Mouse (Mus musculus) heart, embryonic 15.5 days (tissue): ENCODE results near the gene Scarb2. TPM values are rescaled to one million over a fixed set of nuclear protein-coding genes. Genes with fewer than 3 reads are reported as not detected.

Experiments used
- ATAC-seq: fragments of 200-750 bp; cut with Nextera tagmentation; replicated peaks from 2 replicates; pipeline ENCODE4 v1.8.0; 2017; ENCODE audit warnings: low read depth, moderate TSS enrichment; ENCODE audit not compliant: insufficient number of reproducible peaks, insufficient read depth, low FRiP score
- H3K27ac ChIP-seq: fragments of 300-500 bp; sonication (generic); 2 replicates; pipeline ENCODE4 v1.5.1; 2015; ENCODE audit warnings: mild to moderate bottlenecking, inconsistent platforms
- H3K27me3 ChIP-seq: fragments of 300-500 bp; sonication (generic); 2 replicates; pipeline ENCODE4 v1.6.1; 2015; ENCODE audit warnings: inconsistent platforms
- H3K36me3 ChIP-seq: fragments of 300-500 bp; sonication (generic); 2 replicates; pipeline ENCODE4 v1.6.1; 2015; ENCODE audit warnings: mild to moderate bottlenecking, inconsistent platforms
- H3K4me1 ChIP-seq: fragments of 300-500 bp; sonication (generic); replicated peaks from 2 replicates; pipeline ENCODE4 v1.6.1; 2015; ENCODE audit warnings: inconsistent platforms
- H3K4me2 ChIP-seq: fragments of 300-500 bp; sonication (generic); 2 replicates; pipeline ENCODE4 v1.6.1; 2015; ENCODE audit warnings: inconsistent platforms, mild to moderate bottlenecking, moderate library complexity
- H3K4me3 ChIP-seq: fragments of 300-500 bp; sonication (generic); 2 replicates; pipeline ENCODE4 v1.5.1; 2015; ENCODE audit warnings: mild to moderate bottlenecking, inconsistent platforms
- H3K9ac ChIP-seq: fragments of 300-500 bp; sonication (generic); 2 replicates; pipeline ENCODE4 v1.6.1; 2015; ENCODE audit warnings: mild to moderate bottlenecking, inconsistent platforms
- H3K9me3 ChIP-seq: fragments of 300-500 bp; sonication (generic); replicated peaks from 2 replicates; pipeline ENCODE4 v1.6.1; 2016; ENCODE audit warnings: inconsistent platforms
- WGBS: fragments of 180-500 bp; shearing (Covaris S2); methylation state at CpG from one replicate; pipeline ENCODE4 v1.1.7; 2015; ENCODE audit warnings: mixed read lengths; 5-methylcytosine and 5-hydroxymethylcytosine counted together
- polyA plus RNA-seq: library from polyadenylated mRNA; unstranded; fragments of >200 nt; fragmentation: Nextera tagmentation; extraction: Ambion mirVana; gene quantifications from 2 replicates; pipeline ENCODE4 v1.2.1, GENCODE M21; 2015

Gene Scarb2
- polyA plus RNA-seq, 1 experiment from 2014 or later, result 14.9 TPM

DNA sequence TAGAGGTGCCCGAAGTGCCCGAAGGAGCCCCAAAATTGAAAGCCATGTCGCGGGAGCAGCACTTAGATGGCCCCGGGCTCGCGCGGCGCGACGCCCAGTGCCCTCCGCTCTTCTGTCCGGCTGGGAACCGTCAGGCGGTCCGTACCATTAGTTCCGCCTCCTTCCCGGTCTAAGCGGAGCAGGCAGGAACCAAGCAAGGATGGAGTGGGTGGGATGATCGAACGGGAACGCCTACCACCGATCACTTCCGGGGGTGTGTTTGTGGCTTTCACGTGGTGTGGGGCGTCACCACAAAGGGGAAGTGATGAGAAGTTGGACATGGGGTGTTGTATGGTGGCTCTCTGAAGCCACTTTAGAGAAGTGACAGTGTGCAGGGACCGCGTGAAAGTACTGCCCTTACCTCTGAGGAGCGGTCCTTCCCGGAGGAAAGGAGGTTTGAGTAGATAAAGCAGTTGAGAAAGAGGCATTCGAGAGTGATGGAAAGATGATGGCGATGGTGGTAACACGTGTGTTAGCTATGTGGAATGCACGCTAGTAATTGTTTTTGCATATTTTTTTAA is 71.5 kb downstream of the Scarb2 start, which contains the start of gene Nup54:
Nup54 (minus strand) TSS at position 195 of the 560 bp plus-strand sequence.
- ATAC-seq, result peak; percentile 99
- Histone ChIP-seq H3K4me1 (peaks cover 15% of the 10 kb centered on the region), H3K27ac (peak within 1 kb of the TSS; percentile 91), H3K9me3 (no peaks in the 10 kb centered on the region), H3K4me3 (peak within 1 kb of the TSS; percentile 98), H3K36me3 (peaks cover 2% of the 10 kb centered on the region; the same call in 1 of the 2 replicates), H3K9ac (peak within 1 kb of the TSS; percentile 97), H3K4me2 (peak within 1 kb of the TSS; percentile 85), H3K27me3 (no peaks in the 10 kb centered on the region)
- under 1% methylated on average over 34 of the region's 34 CpGs for WGBS

DNA sequence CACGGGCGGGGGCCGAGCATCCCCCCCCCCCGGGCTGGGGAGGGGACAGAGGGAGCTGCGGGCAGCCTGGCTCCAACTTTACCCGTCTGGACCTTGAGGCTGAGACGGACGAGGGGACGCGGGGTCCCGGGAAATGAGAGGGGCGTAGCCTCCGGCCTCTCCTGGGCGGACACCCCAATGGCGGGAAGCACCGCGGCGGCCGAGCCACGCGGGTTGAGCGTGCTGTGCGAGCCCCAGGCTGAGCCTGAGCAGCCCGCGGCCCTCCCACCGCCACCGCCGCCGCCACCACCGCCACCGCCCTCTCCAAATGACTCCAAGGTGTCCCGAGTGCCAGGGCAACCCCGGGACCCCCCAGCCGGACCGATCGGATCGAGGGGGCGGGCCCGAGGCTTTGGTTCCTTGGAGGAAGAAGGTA is 72.1 kb downstream of the Scarb2 start:
- Histone ChIP-seq H3K4me3 (peak overlapping the region; percentile 98), H3K36me3 (peaks cover 3% of the 10 kb centered on the region; the same call in 1 of the 2 replicates), H3K4me2 (peak overlapping the region; percentile 85), H3K9me3 (no peaks in the 10 kb centered on the region), H3K4me1 (peaks cover 15% of the 10 kb centered on the region), H3K27me3 (no peaks in the 10 kb centered on the region), H3K9ac (peak overlapping the region; percentile 97), H3K27ac (peak overlapping the region; percentile 91)
- peak; percentile 65 for ATAC-seq
- WGBS, result 0% methylated on average over 39 of the region's 39 CpGs

DNA sequence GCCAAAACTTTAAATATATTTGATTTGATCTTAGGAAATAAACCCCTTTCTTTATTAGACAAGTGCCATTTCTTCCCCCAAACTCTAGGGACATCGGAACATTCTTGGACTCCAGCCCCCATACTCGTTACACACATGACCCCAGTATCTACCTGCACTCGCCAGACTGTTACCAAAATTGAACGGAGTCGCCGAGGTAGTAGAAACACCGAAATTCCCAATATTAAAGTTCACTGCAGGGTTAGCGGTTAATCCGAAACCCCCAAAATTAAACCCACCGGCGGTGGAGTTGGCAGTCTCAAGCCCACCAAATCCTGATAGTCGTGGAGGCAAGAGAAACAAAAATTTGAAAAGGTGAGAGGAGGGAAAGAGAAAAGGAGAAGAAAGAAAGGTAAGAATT is 72.6 kb downstream of the Scarb2 start:
- H3K36me3 ChIP-seq, result peaks cover 5% of the 10 kb centered on the region; the same call in 1 of the 2 replicates
- no peak for ATAC-seq
- WGBS, result under 1% methylated on average over 12 of the region's 12 CpGs
- no peaks in the 10 kb centered on the region for H3K9me3 ChIP-seq
- peak overlapping the region; percentile 91; the same call in 1 of the 2 replicates for H3K27ac ChIP-seq
- peaks cover 15% of the 10 kb centered on the region for H3K4me1 ChIP-seq
- peak overlapping the region; percentile 85 for H3K4me2 ChIP-seq
- H3K27me3 ChIP-seq, result no peaks in the 10 kb centered on the region
- H3K4me3 ChIP-seq, result peak overlapping the region; percentile 98
- peak overlapping the region; percentile 97 for H3K9ac ChIP-seq

DNA sequence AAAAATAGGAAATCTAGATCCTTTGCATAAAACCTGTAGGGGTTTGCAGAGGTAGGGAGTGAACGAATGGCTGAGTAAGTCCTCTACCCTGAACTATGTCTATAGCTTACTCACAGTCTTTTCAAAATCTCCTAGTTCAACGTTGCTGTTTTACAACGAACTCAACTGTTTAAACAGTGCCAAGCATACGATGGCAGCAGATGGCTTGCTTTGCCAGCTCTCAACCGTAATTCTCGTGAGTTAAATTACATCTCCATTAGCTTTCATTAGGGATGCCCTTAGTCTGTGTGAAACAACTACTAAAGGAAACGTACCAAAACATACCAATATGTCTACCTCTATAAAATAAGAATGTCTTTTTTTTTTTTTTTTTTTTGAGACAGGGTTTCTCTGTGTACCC is 75.0 kb downstream of the Scarb2 start:
- H3K27me3 ChIP-seq, result no peaks in the 10 kb centered on the region
- H3K4me2 ChIP-seq, result no peak overlapping the region
- ATAC-seq, result no peak
- H3K4me3 ChIP-seq, result no peak overlapping the region
- H3K9me3 ChIP-seq, result no peaks in the 10 kb centered on the region
- H3K36me3 ChIP-seq, result peaks cover 28% of the 10 kb centered on the region
- H3K4me1 ChIP-seq, result peaks cover 15% of the 10 kb centered on the region
- H3K27ac ChIP-seq, result no peak overlapping the region
- H3K9ac ChIP-seq, result no peak overlapping the region
- 85% methylated on average over 7 of the region's 7 CpGs for WGBS

DNA sequence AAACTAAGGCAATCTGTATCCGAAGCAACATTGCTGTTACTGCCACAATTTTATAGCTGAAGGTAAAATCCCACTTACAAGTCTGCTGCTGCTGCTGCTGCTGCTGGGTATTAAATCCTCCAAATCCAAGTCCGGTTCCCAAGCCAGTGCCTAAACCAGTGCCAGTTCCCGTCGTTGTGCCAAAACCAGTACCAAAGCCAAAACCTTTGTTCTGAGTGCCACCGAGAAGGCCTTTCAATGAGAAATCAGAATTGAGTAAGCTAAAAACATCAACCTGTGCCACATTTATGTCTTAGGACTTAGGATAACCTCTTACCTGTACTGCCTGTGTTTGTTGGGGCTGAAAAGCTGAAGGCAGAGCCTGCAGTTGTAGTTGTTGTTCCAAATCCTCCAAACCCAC is 75.9 kb downstream of the Scarb2 start:
- no peak overlapping the region for H3K9ac ChIP-seq
- no peak overlapping the region for H3K27ac ChIP-seq
- H3K4me2 ChIP-seq, result no peak overlapping the region
- 87% methylated on average over 5 of the region's 5 CpGs for WGBS
- H3K4me3 ChIP-seq, result no peak overlapping the region
- H3K36me3 ChIP-seq, result peaks cover 31% of the 10 kb centered on the region
- H3K27me3 ChIP-seq, result no peaks in the 10 kb centered on the region
- no peaks in the 10 kb centered on the region for H3K9me3 ChIP-seq
- peaks cover 15% of the 10 kb centered on the region for H3K4me1 ChIP-seq
- ATAC-seq, result no peak

DNA sequence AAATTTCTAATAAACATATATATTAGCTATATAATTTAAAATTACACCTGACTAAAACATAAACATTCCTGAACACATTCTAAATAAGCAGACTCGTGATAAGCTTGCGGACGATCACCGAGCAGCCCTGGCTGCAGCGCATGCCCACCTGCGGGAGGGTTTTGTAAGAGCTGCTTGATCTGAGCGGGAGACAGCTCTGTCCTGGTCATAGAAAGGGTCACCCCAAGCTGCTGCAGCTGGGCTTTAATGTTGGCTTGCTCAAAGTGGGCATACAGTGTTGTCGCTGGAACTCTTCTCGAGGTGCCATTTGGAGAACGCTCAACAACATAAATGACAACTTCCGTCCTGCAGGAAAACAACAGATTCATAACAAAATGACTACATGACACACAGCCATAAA is 82.5 kb downstream of the Scarb2 start:
- Histone ChIP-seq H3K27me3 (no peaks in the 10 kb centered on the region), H3K27ac (no peak overlapping the region), H3K9ac (no peak overlapping the region), H3K4me1 (no peaks in the 10 kb centered on the region), H3K9me3 (no peaks in the 10 kb centered on the region), H3K4me2 (no peak overlapping the region), H3K36me3 (peaks cover 83% of the 10 kb centered on the region), H3K4me3 (no peak overlapping the region)
- 92% methylated on average over 11 of the region's 11 CpGs for WGBS
- ATAC-seq, result no peak

DNA sequence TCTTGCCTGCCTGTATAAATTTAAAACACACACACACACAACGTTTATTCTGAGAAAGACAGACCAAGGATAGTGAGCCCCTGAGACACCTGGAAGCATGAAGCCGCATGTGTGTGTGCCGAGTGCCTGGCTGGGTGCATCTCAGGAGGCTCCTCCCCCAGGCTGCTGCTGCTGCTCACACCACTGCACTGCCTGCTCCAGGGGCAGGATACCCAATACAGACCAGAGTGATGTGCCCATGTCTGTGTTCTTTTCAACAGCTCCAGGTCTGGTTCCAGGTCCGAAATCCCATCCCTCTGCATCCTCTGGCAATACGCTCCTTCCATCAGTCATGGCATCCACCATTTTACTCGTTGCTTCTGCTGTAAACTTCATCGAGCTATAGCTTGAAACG is 92.7 kb downstream of the Scarb2 start:
- 81% methylated on average over 8 of the region's 8 CpGs for WGBS
- Histone ChIP-seq H3K9ac (no peak overlapping the region), H3K27ac (no peak overlapping the region), H3K36me3 (peaks cover 39% of the 10 kb centered on the region), H3K9me3 (no peaks in the 10 kb centered on the region), H3K4me3 (no peak overlapping the region), H3K4me2 (no peak overlapping the region), H3K4me1 (peaks cover 6% of the 10 kb centered on the region; the same call in 1 of the 2 replicates), H3K27me3 (no peaks in the 10 kb centered on the region)
- ATAC-seq, result no peak

DNA sequence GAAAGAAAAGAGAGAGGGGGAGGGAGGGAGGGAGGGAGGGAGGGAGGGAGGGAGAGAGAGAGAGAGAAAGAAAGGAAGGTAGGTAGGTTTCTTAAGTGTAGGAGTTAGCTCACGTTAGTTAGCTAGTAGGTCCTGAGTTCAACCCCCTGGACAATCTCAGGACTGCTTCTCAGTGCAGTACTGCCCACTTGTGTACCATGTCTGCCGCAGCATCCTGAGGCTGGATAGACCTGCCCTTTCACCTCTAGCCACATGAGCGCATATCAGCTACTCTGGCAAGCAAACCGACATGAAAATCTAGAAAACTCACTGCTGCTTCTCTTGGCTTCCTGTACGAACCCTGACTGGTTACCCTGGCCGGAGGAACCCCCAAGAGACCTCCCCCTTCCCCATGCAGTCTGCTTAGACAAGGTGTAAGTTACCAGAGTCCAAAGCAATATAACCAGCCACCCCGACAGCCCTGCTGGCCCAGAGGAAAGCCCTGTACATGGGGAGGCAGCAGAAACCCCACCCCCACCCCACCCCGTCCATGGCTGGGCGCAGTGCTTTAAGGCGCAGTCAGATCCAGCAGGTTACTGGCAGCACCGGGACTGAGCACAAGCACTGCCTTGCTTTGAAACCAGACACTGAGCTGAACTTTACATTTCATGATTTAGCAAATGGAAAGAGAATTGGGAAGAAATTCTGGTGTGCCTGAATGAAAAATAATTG is 93.2 kb downstream of the Scarb2 start:
- H3K27me3 ChIP-seq, result no peaks in the 10 kb centered on the region
- no peak overlapping the region for H3K9ac ChIP-seq
- H3K4me3 ChIP-seq, result no peak overlapping the region
- H3K4me1 ChIP-seq, result peaks cover 6% of the 10 kb centered on the region; the same call in 1 of the 2 replicates
- H3K27ac ChIP-seq, result no peak overlapping the region
- H3K36me3 ChIP-seq, result peaks cover 34% of the 10 kb centered on the region
- no peak overlapping the region for H3K4me2 ChIP-seq
- 83% methylated on average over 11 of the region's 11 CpGs for WGBS
- H3K9me3 ChIP-seq, result no peaks in the 10 kb centered on the region
- ATAC-seq, result no peak

DNA sequence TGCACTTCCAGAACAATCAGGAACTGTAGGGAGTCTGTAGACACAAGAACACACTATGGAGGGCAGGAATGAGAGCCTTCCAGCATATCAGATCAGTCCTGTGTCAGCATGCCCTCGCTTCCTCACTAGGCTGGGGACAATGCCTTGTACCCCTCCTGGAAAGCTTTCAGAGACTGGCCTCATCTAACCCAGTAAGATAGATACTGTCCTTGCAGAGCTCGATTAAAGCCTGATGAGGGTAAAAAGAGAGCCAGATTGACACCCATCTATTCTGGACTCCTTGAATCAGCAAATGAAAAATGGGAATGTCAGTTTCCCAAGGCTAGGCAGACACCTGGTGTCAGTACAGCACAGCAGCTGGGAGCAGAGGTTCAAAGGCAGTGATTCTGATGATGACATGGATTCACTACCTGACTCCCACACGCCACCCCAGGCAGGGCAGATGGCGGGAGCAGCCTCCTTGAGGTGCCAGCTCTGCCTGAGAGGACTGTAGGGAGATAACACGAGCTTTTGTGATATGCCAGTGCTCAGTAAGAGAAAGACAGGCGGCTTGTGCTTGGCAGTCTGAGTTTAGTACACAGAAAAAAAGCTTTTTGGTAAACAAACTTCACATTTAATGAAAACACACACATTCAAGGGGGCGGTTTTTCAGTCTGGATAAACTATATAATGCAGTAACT is 95.0 kb downstream of the Scarb2 start:
- 53% methylated on average over 7 of the region's 7 CpGs for WGBS
- no peak overlapping the region for H3K27ac ChIP-seq
- peaks cover 6% of the 10 kb centered on the region; the same call in 1 of the 2 replicates for H3K4me1 ChIP-seq
- H3K36me3 ChIP-seq, result peaks cover 18% of the 10 kb centered on the region
- H3K4me2 ChIP-seq, result no peak overlapping the region
- H3K27me3 ChIP-seq, result no peaks in the 10 kb centered on the region
- no peaks in the 10 kb centered on the region for H3K9me3 ChIP-seq
- no peak overlapping the region for H3K9ac ChIP-seq
- ATAC-seq, result no peak
- no peak overlapping the region for H3K4me3 ChIP-seq

DNA sequence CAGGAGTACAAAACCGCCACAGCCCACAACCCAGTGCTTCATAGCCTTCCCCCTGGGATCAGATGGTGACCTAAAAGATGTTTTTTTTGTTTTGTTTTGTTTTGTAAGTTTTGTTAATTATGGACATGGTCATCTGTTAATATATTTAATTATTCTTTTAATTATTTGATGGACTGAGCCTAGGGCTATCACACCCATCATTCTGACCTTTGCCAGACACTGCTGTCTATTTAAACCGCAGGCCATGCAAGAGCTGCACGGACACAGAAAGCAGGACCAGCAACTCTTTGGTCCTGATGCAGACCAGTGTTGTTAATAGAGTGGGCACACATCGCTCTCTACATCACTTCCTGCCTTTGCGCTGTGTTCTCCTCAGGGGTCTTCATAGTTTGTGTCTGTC is 96.1 kb downstream of the Scarb2 start:
- Histone ChIP-seq H3K36me3 (peaks cover 12% of the 10 kb centered on the region), H3K4me2 (no peak overlapping the region), H3K27me3 (no peaks in the 10 kb centered on the region), H3K4me3 (no peak overlapping the region), H3K9ac (no peak overlapping the region), H3K4me1 (peaks cover 6% of the 10 kb centered on the region; the same call in 1 of the 2 replicates), H3K27ac (no peak overlapping the region), H3K9me3 (no peaks in the 10 kb centered on the region)
- 85% methylated on average over 5 of the region's 5 CpGs for WGBS
- ATAC-seq, result no peak

DNA sequence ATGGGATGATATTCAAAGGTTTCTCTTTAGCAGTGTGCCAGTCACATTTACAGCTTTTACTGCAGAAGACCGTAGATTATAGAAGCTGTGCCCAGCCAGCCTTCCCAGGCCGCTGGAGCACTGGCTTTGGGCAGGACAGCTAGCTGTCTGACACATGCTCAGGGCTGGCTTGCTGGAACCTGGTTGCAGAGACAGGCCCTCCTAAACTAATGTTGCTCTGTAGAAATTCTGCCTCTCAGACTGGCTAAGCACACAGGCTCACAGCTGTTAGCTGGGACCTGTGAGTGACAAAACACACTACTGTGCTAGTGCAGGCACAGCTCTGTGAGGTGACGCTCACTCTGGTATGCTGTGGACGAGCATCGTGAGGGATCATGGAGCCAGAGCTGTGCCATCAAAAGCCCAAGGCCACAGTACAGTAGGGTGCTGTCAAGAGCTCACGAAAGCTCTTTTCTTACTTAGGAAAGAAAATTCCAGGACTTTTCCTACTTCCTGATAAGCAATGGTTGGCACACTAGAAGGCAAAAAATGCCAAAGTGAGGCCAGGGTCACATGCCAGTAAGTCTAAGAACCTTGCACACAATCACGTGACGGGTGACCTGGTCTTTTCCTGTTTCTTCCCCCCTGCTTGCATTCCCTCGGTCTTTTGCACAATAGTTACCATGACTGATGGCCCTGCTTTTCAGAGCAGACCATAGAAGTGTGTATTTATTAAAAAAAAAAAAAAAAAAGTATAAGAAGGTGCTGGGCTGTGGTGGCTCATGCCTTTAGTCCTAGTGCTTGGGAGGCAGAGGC is 97.1 kb downstream of the Scarb2 start:
- 59% methylated on average over 9 of the region's 9 CpGs for WGBS
- H3K9ac ChIP-seq, result no peak overlapping the region
- no peak overlapping the region for H3K4me2 ChIP-seq
- H3K27me3 ChIP-seq, result no peaks in the 10 kb centered on the region
- no peak for ATAC-seq
- peaks cover 4% of the 10 kb centered on the region for H3K36me3 ChIP-seq
- 0 out of 2 replicates have a peak overlapping the region, but pooled peaks have one; percentile 16 for H3K27ac ChIP-seq
- no peaks in the 10 kb centered on the region for H3K9me3 ChIP-seq
- H3K4me1 ChIP-seq, result peaks cover 6% of the 10 kb centered on the region; the same call in 1 of the 2 replicates
- H3K4me3 ChIP-seq, result no peak overlapping the region
